Mouse (Mus musculus): ENCODE data around the gene Cited2. TPM values are rescaled to one million over a fixed set of nuclear protein-coding genes. Genes with fewer than 3 reads are reported as not detected.

Gene Cited2
- total RNA-seq (2021): 10 to 100 TPM; 41.5 to 55.5 TPM
- long read RNA-seq, experiment 1, transcript Cited2-201 (2 exons, 1,979 nt): major isoform, 21 of 37 reads
- long read RNA-seq, experiment 1, transcript Cited2-203 (1 exons, 2,411 nt): minor isoform, 16 of 37 reads
- long read RNA-seq, experiment 1, partial matches to known transcripts: 0 of 37 reads
- long read RNA-seq, experiment 1, other reads (novel, unspliced or antisense): 0 of 37 reads
- long read RNA-seq, experiment 2, transcript Cited2-201 (2 exons, 1,979 nt): major isoform, 13 of 26 reads
- long read RNA-seq, experiment 2, transcript Cited2-203 (1 exons, 2,411 nt): major isoform, 13 of 26 reads
- long read RNA-seq, experiment 2, partial matches to known transcripts: 0 of 26 reads
- long read RNA-seq, experiment 2, other reads (novel, unspliced or antisense): 0 of 26 reads

DNA sequence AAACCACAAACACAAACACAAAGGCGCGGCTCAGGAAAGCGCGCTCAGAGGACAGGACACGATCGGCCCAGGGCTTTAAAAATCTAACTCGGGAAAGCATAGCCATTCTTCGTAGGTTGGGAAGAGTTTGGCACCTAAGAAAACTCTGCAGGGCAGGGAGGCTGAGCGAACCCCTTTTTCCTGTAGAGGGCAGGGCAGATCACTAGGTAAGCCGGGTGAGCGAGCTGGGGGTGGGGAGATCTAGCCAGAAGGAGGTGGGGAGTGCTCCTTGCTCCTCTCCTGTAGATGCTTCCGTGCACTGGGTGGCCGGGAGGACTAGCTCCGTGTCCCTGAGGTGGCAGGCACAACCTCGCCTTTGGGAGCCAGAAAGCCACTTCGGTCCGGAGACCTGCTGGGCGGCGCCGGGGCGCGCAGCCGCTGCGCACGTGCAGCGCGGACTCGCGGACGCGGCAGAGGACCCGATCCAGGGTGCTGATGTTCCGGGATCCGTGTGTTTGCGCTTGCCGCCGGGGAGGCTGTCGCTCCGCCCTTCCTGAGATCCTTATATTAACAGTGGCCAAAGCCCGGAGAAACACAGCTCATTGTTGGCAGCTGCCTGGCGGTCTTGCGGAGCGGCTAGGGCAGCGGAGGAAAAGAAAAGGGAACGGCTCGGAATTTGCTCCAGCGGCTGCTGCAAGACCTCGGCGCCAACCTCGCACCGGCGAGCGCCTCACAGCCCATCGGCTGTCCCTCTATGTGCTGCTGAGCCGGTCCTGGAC, at the start of gene Cited2:
Gene Cited2, plus strand, starts transcription at position 566 of the 758 bp plus-strand sequence.
- DNase-seq: peak; percentile 98 to 100

DNA sequence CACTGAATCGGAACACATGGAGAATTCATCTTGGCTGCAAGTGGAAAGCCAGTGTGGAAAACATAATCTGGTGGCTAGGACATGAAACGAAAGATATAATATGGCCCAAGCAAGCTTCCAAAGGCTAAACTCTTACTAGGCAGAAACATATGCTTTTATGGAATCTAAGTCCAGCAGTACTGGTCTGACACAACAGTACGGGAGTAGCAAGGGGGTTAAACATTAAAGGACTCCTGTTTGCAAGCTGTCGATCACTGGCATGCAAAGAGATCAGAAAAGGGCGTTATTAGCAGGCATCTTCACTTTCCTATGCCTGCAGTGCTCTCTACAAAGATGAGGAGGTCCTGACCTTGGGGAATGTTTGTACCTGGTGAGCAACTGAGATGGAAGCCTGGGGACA, 48.6 kb upstream of the Cited2 start:
- DNase-seq: no peak

DNA sequence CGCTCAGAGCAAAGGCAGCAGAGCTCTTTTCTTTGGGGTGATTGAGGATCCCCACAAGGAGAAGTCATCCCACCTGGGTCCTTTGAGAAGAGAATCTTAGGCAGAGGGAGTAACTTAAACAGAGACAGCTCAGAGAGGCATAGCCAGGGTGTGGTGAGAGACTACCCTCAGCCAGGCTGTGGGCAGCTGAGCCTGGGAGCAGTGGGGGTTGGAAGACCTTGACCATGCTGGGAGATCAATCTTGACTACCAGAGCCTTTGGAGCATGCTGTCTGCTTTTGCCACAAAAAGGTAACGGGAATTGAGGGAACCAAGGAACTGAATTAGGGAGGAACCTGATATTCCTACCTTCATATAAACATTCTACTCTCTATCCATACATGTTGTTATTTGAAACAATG, 48.1 kb upstream of the Cited2 start:
- DNase-seq: no peak

DNA sequence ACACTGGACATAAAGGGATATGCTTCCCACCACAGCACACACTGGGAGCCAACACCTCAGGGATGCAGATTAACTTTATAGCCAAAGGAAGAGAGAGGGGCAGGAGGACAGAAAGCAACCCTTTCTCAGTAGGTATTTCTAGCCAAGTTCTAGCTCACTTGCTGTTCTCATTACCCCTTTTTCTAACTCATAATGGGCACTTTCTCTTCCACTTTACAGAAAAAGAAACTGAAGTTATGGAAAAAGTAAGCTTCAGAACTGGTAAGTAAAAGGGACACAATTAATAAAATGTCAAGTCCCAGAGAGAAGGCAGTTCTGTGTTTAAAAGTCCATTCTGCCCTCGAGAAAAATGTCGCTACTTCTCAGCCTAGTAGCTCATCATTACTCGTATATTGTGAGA, 46.6 kb upstream of the Cited2 start:
- DNase-seq: no peak

DNA sequence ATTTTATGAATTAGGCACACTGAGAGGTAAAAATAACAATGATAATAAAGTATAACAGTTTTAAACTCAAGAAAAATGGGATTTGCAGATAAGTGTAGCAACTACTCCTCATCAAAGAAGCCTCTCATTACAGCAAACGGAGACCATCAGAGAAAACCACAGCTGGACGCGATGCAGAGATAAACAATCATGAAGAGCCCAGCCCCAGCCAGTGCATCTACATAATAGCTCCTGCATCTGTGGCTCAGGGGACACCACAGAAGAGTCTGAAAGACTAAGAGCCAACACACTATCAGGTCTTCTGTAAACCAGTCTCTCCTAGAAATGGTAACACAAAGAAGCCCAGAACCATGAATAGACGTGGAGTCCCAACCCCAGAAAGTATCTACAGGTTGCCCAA, 45.7 kb upstream of the Cited2 start:
- DNase-seq: no peak

DNA sequence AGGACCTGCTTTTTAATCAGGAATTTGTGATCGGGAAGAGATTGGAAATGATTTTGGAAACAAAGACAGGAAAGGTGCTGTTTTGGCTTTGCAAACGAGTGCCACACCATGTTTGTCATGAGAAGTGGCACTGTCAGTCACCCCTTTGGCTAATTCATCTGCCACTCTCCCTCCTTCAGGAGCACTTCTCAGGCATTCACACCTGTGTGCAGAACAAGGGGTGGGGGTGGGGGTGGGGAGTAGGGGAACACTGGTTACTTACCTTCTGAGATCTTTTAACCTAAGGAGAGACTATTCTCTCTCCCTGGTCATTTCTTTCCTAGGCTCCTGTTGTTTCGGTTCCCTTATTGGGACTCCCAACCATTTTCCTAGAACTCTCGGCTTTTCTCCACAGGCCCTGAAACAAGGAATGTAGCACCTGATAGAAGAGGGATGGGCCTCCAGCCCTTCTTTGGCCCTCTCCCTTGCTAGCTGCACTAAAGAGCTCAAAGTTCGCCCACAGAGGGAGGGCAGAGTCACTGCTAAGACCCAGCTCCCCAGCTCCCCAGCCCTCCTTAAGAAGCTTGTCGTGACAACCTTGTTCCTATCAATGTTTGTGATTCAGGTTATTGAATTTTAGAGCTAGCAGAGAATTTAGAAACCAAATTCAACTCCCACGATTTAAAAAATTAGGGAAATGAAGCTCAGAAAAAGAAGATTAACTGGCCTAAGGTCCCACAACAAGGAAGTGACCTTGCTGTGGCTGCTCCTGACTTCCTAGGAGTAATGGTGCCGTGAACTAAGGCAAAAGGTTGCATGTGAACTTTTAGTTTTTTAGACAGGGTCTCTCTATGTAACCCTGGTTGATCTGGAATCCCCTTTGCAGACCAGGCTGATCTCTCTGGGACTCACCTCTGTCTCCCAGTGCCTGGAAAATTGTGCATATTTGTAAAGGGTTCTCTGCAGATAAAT, 42.3 kb upstream of the Cited2 start:
- no peak for DNase-seq

DNA sequence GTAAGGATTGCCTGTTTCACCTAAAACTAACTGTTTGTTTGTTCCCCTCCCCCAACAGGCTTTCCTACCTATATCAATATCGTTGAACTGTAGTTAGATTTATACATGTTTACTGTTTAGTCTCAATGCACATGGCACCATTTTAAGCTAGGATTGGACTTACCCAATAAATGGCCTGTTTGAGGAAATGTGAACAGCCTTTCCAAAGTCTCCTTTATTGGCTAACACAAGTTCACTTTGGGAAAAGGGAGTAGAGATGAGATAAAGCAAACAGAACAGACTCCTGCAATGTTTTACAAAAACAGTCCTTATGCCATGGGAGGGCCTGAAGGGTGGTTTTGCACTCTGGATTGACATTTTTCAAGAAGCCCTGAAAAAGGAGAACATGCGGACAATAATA, 41.6 kb upstream of the Cited2 start:
- DNase-seq: no peak

DNA sequence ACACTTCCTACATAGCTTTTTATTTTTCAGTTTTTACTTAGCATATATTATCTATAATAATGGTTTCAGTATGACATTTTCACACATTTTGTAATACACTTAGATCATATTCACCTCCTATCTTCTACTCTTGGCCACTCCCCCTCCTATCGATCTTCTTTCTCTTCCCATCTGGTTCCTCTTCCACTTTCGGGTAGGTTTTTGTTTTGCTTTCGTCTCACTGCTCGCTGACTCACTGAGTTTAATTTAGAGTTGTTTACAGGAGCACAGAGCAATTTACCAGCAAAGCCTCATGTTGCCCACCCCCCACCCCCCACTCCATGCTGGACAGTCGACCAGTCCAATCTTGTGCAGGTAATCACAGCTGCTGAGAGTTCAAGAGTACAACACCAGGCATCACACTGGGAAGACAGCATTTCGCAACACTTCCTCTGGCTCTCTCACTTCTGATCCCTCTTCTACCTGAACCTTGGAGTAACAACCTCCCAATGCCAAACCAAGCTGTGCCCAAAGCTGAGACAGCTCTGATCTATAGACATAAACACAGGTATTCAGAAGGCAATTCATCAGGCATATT, 39.1 kb upstream of the Cited2 start:
- DNase-seq: peak in 1 of 2 experiments; percentile 4

DNA sequence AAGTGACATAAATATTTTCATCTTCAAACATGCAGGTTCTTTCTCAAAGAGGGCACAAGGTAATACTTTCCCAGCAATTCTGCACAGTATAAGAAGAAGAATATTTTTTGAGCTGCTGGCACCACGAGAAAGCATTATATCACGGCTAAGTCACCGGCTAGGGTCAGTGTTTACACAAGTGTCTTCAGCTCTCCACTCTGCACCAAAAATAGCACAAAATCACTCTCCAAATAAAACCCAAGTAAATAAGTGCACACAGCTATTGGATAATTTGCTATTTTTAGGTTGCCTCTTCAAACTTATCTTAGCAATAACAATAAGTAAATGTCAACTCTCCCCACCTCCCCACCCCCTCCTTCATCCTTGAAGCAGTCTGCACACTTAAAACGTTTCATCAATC, 33.2 kb upstream of the Cited2 start:
- DNase-seq: peak; percentile 42 to 46

DNA sequence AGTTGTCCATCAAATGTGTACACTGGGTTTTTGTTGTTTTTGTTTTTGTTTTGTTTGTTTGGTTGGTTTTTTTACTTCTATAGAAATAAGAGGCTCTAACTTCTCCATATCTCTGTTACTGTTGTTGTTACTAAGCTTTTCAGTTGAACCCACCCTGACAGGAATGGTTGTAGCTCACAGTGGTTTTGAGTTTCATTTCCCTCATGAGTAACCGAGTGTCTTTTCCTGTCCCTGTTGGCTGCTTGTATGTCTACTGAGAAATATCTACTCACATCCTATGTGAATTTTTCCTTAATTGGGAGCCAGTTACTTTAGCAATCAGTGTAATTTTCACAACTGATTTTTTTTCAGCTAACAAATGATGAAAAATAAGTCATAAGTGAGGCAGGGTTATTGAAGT, 31.3 kb upstream of the Cited2 start:
- no peak for DNase-seq

DNA sequence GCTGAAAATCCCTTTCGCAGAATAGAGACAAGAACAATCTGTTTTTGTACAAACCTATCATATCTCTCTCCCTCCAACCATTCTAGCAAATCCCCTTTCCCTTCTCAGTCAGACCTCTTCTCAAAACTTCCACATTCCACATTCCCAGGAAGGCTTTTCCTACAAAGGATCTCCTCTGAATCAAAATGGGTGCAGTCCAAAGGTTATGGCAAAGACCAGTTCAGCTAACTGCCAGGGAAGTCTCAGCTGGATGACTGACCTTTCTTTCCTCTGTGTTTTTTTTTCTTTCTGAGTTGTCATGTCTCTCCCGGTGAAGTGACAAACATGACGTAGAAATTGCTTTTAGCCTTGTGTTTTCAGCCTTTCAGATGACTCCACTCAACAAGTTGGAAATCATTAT, 27.2 kb upstream of the Cited2 start:
- no peak for DNase-seq

DNA sequence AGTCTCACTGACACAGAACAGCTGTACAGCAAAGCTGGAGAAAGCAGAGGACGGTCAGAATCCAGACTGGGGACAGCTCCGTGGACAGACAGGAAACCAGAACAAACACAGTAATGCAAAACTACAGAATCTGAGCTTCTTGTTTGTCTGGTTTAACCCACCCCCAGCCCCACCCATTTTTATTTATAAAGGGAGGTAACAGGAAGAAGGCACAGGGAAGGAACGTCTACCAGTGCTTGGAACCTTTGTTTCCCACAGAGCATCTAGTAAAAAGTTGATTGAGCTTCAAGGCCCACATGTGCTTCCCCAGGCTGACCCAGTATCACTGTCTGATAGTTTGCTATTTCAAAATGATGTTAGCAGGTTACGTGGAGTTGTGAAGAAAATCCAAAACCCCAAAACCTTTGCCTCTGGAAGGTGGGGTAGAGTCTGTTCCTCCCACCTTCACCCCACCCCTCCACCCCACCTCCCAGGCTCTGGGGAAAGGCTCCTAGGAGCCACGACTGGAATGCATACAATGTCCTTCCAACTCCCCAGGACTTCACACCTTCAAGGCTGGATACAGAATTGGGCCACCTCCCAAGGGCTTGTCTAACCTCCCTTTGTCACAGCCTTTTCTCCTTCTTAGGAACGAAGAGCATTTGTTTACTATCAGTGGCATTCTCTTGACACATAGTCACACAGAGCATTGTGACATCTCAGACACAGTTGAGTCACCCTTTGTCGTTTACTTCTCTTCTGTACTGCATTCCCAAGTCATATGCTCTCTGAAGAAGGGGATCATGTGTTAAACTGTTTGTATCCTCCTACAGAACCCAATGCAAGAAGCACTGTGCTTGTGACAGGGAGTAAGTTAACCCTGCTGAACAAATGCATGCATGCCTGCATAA, 25.4 kb upstream of the Cited2 start:
- DNase-seq: no peak

DNA sequence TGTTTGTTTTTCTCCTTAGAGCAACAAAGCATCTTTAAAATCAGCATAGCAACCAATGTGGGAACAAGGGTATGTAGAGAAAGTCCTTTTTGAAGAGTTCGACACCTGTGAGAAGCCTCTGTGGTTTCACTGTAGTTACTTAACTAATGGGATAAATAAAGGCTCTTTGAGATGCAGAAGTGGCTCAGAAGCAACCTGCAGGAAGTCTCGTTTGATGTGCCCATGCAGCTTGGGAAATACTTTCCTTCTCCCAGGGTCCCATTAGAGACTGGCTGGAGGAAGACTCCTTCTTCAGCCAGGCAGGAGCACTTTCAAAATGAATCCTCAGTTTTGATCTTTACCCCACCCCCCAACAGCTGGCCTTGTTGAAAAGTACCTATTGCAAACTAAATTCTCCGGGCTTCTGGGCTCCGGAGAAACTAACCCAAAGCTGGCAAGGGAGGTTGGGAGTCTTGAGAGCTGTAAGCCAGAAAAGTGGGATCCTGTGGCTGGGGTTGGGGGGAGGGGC, 17.5 kb upstream of the Cited2 start:
- no peak for DNase-seq

DNA sequence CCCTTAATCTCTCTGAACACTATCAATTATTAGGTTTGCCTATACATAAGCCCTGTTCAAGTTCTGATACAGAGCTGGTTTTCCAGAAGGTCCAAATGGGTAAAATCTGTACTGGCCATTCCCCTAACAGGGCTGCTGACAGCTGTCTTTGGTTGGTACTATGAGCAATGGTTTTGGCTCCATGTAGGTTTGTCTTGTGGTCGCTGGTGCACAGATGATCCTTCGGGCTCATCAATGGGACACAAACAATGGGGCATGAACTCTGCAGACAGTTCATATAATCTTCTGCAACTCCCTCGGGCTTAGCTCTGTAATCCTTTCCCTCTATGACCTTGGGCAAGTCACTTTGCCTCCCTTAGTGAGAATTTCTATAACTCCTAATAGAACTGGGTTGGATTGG, 12.3 kb upstream of the Cited2 start:
- DNase-seq: no peak

DNA sequence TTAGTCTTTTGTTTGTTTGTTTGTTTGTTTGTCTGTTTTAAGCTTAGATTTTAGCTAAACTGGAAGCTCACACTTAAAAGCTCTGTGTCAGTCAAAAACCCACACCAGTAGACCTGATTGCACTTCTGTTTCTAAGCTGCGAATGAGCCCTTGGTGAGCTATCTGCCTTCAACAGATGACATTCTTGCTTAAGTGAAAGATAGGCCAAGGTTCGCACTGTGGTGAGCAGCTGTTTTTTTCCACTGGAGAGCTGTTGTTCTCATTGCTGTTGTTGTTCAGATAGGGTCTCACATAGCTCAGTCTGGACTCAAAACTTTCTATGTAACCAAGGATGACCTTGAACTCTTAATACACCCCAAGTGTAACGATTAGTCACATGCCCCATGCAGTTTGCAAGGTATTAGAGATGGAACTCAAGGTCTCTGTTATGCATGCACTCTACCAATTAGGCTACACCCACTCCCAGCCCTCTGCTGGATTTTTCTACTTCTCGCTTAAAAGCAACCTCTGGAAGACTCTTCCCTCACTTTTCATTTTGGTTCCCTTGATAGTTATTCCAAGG, 3.9 kb upstream of the Cited2 start:
- DNase-seq: no peak

DNA sequence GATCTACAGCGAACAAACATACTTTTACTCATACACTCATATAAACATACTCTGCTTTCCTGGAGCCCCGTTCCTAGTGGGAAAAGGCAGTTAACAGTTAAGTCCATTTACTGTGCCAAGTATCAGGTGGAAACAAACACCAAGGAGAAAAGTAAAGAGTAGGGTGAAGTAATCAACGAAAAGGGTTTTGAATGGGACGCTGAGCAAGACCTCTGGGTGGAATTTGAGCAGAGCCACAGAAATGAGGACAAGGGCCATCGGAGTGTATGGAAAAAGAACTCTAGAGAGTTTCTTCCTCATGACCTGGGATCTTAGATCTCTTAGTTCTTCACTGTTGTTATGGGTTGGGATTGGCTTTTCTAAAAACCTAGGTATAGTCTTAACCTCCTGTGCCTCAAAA, 3.4 kb upstream of the Cited2 start:
- no peak for DNase-seq

DNA sequence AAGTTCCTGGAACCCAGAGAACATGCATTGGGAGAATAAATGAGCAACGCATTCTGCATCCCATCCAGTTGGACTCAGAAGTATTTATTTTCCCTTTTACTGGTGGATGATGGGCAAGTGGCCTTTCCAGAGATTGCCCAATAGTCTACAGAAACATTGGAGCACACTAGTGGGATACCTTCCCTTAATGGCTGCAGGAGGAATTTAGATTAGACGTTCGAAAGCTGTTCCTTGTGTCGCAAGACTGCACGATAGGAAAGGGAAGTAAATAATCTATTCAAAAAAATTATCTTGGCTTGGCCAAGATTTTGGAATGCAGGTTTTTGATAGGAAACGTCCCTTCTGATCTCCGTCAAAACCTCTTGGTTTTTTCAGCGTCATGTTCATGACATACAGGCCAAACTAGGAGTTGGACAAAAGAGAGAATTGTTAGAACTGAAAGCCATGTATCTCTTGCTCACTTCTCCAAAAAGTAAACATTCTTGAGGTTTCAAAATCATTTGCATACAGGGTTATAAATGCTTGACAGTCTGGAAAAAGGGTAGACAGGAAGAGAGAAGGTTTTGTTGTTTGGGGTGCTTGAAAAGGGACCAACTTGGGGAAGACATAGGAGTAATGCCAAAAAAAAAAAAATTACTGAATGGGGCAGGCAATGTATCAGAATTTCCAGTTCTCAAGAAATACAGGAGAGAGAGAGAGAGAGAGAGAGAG, 2.0 kb upstream of the Cited2 start:
- peak; percentile 59 to 60 for DNase-seq

DNA sequence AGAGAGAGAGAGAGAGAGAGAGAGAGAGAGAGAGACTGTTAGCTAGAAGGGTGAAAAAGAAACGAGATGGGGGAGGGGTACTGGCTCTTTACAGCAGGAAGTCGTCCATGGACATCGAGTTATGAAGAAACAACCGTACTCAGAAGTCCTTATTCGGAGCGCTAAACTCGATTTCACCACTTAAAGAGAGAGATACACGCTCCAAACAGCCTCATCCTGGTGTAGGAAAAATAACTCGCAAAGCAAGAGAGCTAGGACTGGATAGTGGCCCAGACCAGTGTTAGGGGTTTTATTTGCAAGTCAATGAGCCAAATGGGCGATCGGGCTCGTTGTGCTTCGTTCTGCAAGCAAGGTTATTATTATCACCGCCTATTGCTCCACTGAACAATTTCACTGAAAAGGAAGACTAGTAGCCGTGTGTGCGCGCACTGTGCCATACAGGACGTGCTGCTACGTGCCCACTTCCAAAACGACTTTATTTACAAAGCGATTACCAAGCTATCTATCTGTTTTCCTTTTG, 1.4 kb upstream of the Cited2 start:
- peak; percentile 64 to 80 for DNase-seq

DNA sequence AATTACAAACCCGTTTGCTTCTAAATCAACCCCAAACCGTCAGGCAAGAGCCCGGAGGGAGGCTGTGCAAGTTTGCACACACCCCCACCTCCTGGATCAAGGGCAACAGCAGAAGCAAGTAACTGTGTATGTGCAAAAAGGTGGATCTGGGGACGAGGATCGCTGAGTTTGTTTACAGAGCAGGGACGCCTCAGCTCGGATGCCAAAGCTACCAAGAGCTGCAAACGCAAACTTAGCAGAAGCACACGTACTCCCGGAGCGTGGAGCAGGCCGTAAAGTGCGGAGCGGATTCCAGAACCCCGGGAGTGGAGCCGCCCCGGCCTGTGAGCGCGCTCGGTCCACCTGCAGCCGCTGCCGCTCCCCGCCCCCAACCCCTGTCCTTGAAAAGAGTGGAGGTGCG, 860 bp upstream of the Cited2 start:
- DNase-seq: peak; percentile 97 to 98

DNA sequence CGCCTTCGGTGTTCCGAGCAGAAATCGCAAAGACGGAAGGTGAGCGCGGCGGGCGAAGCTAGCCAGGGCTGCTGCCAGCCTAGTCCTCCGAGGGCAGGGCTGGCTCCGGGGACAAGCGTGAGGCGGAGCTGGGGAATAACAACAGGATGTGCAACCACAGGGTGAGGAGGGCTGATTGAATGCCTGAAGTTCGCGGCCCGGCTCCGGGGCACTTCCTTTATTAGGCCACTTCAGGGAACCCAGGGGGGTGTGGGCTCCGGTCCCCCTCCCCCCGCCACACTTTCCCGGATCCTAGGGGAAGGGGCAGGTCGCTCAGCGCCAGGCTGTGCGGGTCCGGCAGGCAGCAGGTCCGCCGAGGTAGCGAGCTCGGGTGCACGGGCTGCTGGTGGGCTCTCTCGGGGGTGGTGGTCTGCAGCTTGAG, 413 bp downstream of the Cited2 start:
- DNase-seq: no peak

Data from heart, adult 18-20 months (tissue).